8 mouse cellular contexts compared by ENCODE assay signal in genomic region chr11:79339234-79339807, GRCm38 (mm10). TPM values are rescaled to one million over a fixed set of nuclear protein-coding genes. Genes with fewer than 3 reads are reported as not detected.
A peak's percentile ranks its signal among the peaks of the same experiment; 100 is the strongest.
DNase-seq lines count a peak whose midpoint lies in the region; ATAC-seq and TF ChIP-seq lines count a peak whose summit lies in the region.

Gene Nf1 (plus strand): TSS chr11:79339693.

- H3ac ChIP-seq in C2C12 (ENCODE audit: control insufficient read depth, insufficient read length, low read depth), result peak within 1 kb of the TSS; percentile 96

- H3K27me3 ChIP-seq in C2C12 (ENCODE audit: control insufficient read depth, insufficient read depth, insufficient read length), result no peaks in the 10 kb centered on the region
- no peaks in the 10 kb centered on the region for H3K27me3 ChIP-seq in erythroblast, embryonic 14.5 days (ENCODE audit: control insufficient read depth)
- no peaks in the 10 kb centered on the region for H3K27me3 ChIP-seq in heart, embryonic 12.5 days (replicated peaks)
- H3K27me3 ChIP-seq in kidney, postnatal 0 days (ENCODE audit: insufficient read depth, low read length), result no peaks in the 10 kb centered on the region
- no peaks in the 10 kb centered on the region for H3K27me3 ChIP-seq in liver, embryonic 11.5 days (replicated peaks; ENCODE audit: control insufficient read depth, insufficient read depth, low read length)
- no peaks in the 10 kb centered on the region for H3K27me3 ChIP-seq in stomach, embryonic 14.5 days (ENCODE audit: control insufficient read depth, insufficient read depth, low read length)

- H3K9me3 ChIP-seq in erythroblast, embryonic 14.5 days (ENCODE audit: control insufficient read depth, low read length), result peaks cover 5% of the 10 kb centered on the region
- peaks cover 5% of the 10 kb centered on the region for H3K9me3 ChIP-seq in heart, embryonic 12.5 days (replicated peaks)
- no peaks in the 10 kb centered on the region for H3K9me3 ChIP-seq in kidney, postnatal 0 days (replicated peaks; ENCODE audit: low read length)
- no peaks in the 10 kb centered on the region for H3K9me3 ChIP-seq in liver, embryonic 11.5 days (ENCODE audit: control insufficient read depth, low read length)
- no peaks in the 10 kb centered on the region for H3K9me3 ChIP-seq in stomach, embryonic 14.5 days (ENCODE audit: control insufficient read depth, low read depth, low read length)

- peaks cover 48% of the 10 kb centered on the region for H3K79me2 ChIP-seq in C2C12 (ENCODE audit: control insufficient read depth, insufficient read depth)

- peaks cover 30% of the 10 kb centered on the region for H3K36me3 ChIP-seq in C2C12 (ENCODE audit: control insufficient read depth, insufficient read depth)
- H3K36me3 ChIP-seq in erythroblast, embryonic 14.5 days (ENCODE audit: control insufficient read depth), result no peaks in the 10 kb centered on the region; the same call in 1 of the 2 replicates
- peaks cover 10% of the 10 kb centered on the region for H3K36me3 ChIP-seq in heart, embryonic 12.5 days
- 0 out of 2 replicates have a peak, but pooled peaks cover 1% of the 10 kb centered on the region for H3K36me3 ChIP-seq in kidney, postnatal 0 days (ENCODE audit: insufficient read depth, low read length)
- H3K36me3 ChIP-seq in liver, embryonic 11.5 days (ENCODE audit: control insufficient read depth, insufficient read depth, low read length), result no peaks in the 10 kb centered on the region
- no peaks in the 10 kb centered on the region; the same call in 1 of the 2 replicates for H3K36me3 ChIP-seq in stomach, embryonic 14.5 days (ENCODE audit: control insufficient read depth, insufficient read depth, low read length)

- peak; percentile 99 for DNase-seq in brain, embryonic 14.5 days (ENCODE audit: low read depth)
- DNase-seq in kidney, postnatal 0 days (ENCODE audit: low spot score), result peak; percentile 98
- peak; percentile 96 for DNase-seq in liver, embryonic 11.5 days (ENCODE audit: low spot score)
- peak; percentile 87 for DNase-seq in naive thymus-derived CD4-positive, alpha-beta T cell, adult 2 months (ENCODE audit: low read depth)

- H3K9ac ChIP-seq in heart, embryonic 12.5 days, result peak within 1 kb of the TSS; percentile 94
- H3K9ac ChIP-seq in kidney, postnatal 0 days (ENCODE audit: low read depth, low read length), result peak within 1 kb of the TSS; percentile 97
- peak within 1 kb of the TSS; percentile 82 for H3K9ac ChIP-seq in liver, embryonic 11.5 days (ENCODE audit: low read depth, low read length)
- peak within 1 kb of the TSS; percentile 95 for H3K9ac ChIP-seq in stomach, embryonic 14.5 days (replicated peaks; ENCODE audit: low read depth, low read length)

- H3K27ac ChIP-seq in heart, embryonic 12.5 days (ENCODE audit: poor library complexity, severe bottlenecking), result peak within 1 kb of the TSS; percentile 88
- H3K27ac ChIP-seq in kidney, postnatal 0 days, result peak within 1 kb of the TSS; percentile 88
- H3K27ac ChIP-seq in liver, embryonic 11.5 days (ENCODE audit: low read depth, low read length), result peak within 1 kb of the TSS; percentile 53
- peak within 1 kb of the TSS; percentile 91 for H3K27ac ChIP-seq in stomach, embryonic 14.5 days (ENCODE audit: low read length)

- peak; percentile 60; the same call in 1 of the 2 replicates for TF ChIP-seq POLR2A in brain, embryonic 14.5 days (IDR thresholded peaks at IDR 0.05; ENCODE audit: borderline replicate concordance, extremely low read depth, insufficient read depth, insufficient read length, poor library complexity, severe bottlenecking)

- peaks cover 22% of the 10 kb centered on the region for H3K4me1 ChIP-seq in erythroblast, embryonic 14.5 days (ENCODE audit: control insufficient read depth)
- peaks cover 29% of the 10 kb centered on the region for H3K4me1 ChIP-seq in heart, embryonic 12.5 days (replicated peaks)
- H3K4me1 ChIP-seq in kidney, postnatal 0 days (replicated peaks; ENCODE audit: insufficient read depth, low read length), result peaks cover 11% of the 10 kb centered on the region; the same call in 1 of the 2 replicates
- peaks cover 6% of the 10 kb centered on the region; the same call in 1 of the 2 replicates for H3K4me1 ChIP-seq in liver, embryonic 11.5 days (replicated peaks; ENCODE audit: control insufficient read depth, insufficient read depth, low read length)
- H3K4me1 ChIP-seq in stomach, embryonic 14.5 days (ENCODE audit: control insufficient read depth, insufficient read depth, low read length), result peaks cover 9% of the 10 kb centered on the region; the same call in 1 of the 2 replicates

- TF ChIP-seq CTCF in C2C12 (IDR thresholded peaks at IDR 0.05; ENCODE audit: control insufficient read depth, insufficient read depth, insufficient read length), result no peak
- no peak for TF ChIP-seq CTCF in brain, embryonic 14.5 days (IDR thresholded peaks at IDR 0.05; ENCODE audit: borderline replicate concordance, extremely low read depth, insufficient read depth, insufficient read length)
- no peak for TF ChIP-seq CTCF in kidney, postnatal 0 days (IDR thresholded peaks at IDR 0.05; ENCODE audit: low read depth)

- peaks cover 41% of the 10 kb centered on the region for H3K79me3 ChIP-seq in C2C12 (ENCODE audit: low read depth)

- H3K4me3 ChIP-seq in C2C12 (ENCODE audit: insufficient read depth, poor library complexity, severe bottlenecking), result peak within 1 kb of the TSS; percentile 79
- peak within 1 kb of the TSS; percentile 84 for H3K4me3 ChIP-seq in erythroblast, embryonic 14.5 days (replicated peaks)
- peak within 1 kb of the TSS; percentile 83 for H3K4me3 ChIP-seq in heart, embryonic 12.5 days
- peak within 1 kb of the TSS; percentile 95 for H3K4me3 ChIP-seq in kidney, postnatal 0 days (replicated peaks; ENCODE audit: low read depth, low read length)
- H3K4me3 ChIP-seq in liver, embryonic 11.5 days (ENCODE audit: low read depth, low read length), result peak within 1 kb of the TSS; percentile 95
- H3K4me3 ChIP-seq in stomach, embryonic 14.5 days (ENCODE audit: low read depth, low read length), result peak within 1 kb of the TSS; percentile 99

- H3K4me2 ChIP-seq in heart, embryonic 12.5 days, result peak within 1 kb of the TSS; percentile 86
- peak within 1 kb of the TSS; percentile 87 for H3K4me2 ChIP-seq in kidney, postnatal 0 days (ENCODE audit: low read length)
- H3K4me2 ChIP-seq in liver, embryonic 11.5 days, result peak within 1 kb of the TSS; percentile 67
- H3K4me2 ChIP-seq in stomach, embryonic 14.5 days (replicated peaks; ENCODE audit: low read depth, low read length), result peak within 1 kb of the TSS; percentile 84

- under 1% methylated on average over 42 of the region's 49 CpGs for WGBS in heart, embryonic 12.5 days
- under 1% methylated on average over 36 of the region's 49 CpGs for WGBS in kidney, postnatal 0 days
- 1% methylated on average over 48 of the region's 49 CpGs for WGBS in liver, embryonic 11.5 days
- WGBS in stomach, embryonic 14.5 days, result 1% methylated on average over 47 of the region's 49 CpGs

- ATAC-seq in heart, embryonic 12.5 days (ENCODE audit: insufficient number of reproducible peaks, low FRiP score), result peak; percentile 91
- ATAC-seq in kidney, postnatal 0 days (replicated peaks; ENCODE audit: low FRiP score, low read depth), result peak; percentile 90
- peak; percentile 85 for ATAC-seq in liver, embryonic 11.5 days (replicated peaks; ENCODE audit: low FRiP score)
- ATAC-seq in stomach, embryonic 14.5 days (ENCODE audit: insufficient number of reproducible peaks, insufficient read depth, low FRiP score, low read depth), result peak; percentile 91

TF ChIP-seq in C2C12, 6 proteins besides CTCF, POLR2A, EP300 and RAD21:
- TF ChIP-seq CEBPB (IDR thresholded peaks at IDR 0.05; ENCODE audit: low read depth), result no peak
- TF ChIP-seq MAX (IDR thresholded peaks at IDR 0.05), result peak; percentile 6
- no peak for TF ChIP-seq USF1 (IDR thresholded peaks at IDR 0.05; ENCODE audit: low read depth)
- no peak for TF ChIP-seq MYOD1 (IDR thresholded peaks at IDR 0.05; ENCODE audit: control insufficient read depth, insufficient read length, low read depth)
- TF ChIP-seq FOSL1 (IDR thresholded peaks at IDR 0.05; ENCODE audit: insufficient read depth, low read length, poor library complexity, severe bottlenecking), result no peak

RNA-seq across cellular contexts. Expression of gene Nf1, which starts in this region (rescaled TPM):
- 8.0 TPM for polyA plus RNA-seq in C2C12 (2012; fragmentation: generic; extraction: Trizol)
- polyA plus RNA-seq in brain, embryonic 14.5 days (2012; rRNA removed), result 27.8 and 41.7 TPM in 2 replicates
- 0.20 and 0.22 TPM in 2 replicates for polyA plus RNA-seq in erythroblast, embryonic 14.5 days (2012)
- polyA plus RNA-seq in heart, embryonic 12.5 days (2016; fragmentation: Nextera tagmentation; extraction: Ambion mirVana), result 5.6 and 6.6 TPM in 2 replicates
- 8.2 and 9.5 TPM in 2 replicates for polyA plus RNA-seq in kidney, postnatal 0 days (2015; fragmentation: Nextera tagmentation; extraction: Ambion mirVana)
- polyA plus RNA-seq in liver, embryonic 11.5 days (2014; fragmentation: Nextera tagmentation; extraction: Ambion mirVana), result 4.9 TPM in 2 replicates
- polyA plus RNA-seq in stomach, embryonic 14.5 days (2014; fragmentation: Nextera tagmentation; extraction: Ambion mirVana), result 14.5 and 16.9 TPM in 2 replicates

Comparison
In these comparisons a context has a peak if more than half of its experiments do, and no peak if none do; other contexts are left out.
1. Peak in every context shown above with its lines: DNase-seq, ATAC-seq, H3K4me3 ChIP-seq and H3K27ac ChIP-seq.